Mouse (Mus musculus): Measurements from ENCODE around the gene Tmem163.

Gene Tmem163

GRCm38 (mm10) chr1:127679498-127680133 is at the start of gene Tmem163:
Gene Tmem163, minus strand, starts transcription at chr1:127679548.
- no peak for DNase-seq (ENCODE audit: low read depth, low spot score)

- DNase-seq (ENCODE audit: low read depth, low spot score), result no peak
Measured at GRCm38 (mm10) chr1:127729096-127729495, 49.7 kb upstream of the Tmem163 start, which contains the start of gene Acmsd. Gene Acmsd, plus strand, starts transcription at chr1:127729413.

DNA sequence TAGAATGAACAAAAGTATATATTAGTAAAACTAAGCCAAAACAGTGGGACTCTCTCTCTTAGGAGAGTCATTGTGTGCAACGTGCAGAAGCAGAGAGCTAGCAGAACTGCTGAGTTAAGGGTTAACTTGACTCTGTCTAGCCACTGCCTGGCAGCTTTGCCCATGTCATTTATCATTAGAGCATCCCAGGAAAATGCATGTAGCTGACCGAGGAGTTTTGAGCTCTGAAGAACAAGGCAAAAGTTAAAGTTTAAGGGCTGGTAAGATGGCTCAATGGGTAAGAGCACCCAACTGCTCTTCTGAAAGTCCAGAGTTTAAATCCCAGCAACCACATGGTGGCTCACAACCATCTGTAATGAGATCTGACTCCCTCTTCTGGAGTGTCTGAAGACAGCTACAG is 44.2 kb upstream of the Tmem163 start:
- no peak for DNase-seq (ENCODE audit: low read depth, low spot score)

DNA sequence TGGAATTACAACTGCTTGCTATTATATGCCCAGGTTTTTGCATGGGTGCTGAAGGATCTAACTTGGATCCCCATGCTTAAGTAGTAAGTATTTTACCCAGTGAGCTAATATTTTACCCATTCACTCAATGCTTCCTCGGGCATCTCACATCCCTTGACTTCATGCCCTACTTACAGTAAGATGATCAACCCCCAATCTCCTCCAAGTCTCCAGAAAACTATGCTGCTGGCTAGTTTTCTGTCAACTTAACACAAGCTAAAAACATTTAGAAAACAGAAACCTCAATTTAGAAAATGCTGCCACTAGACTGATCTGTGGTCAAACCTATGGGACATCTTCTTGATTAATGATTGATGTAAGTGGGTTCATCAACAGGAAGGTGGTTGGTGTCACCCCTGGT is 38.9 kb upstream of the Tmem163 start:
- DNase-seq (ENCODE audit: low read depth, low spot score), result no peak

DNA sequence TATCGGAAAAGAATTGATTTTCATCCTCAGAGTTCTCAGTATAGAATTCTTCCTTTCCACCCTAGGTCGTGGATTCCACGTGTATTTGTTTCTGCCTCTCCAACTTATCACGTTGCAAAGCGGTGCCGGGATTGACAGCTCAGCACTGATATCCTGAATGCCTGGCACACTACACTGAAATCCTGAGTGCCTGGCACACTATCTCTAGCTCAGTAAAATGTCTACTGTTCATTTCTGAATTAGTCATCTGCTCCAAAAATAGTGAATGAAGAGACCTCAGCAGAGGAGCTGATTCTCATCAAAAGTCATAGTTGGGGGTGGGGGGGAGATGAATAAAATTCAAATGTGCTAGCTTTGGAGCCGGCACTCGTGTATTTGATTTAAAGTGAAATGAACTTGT is 37.1 kb upstream of the Tmem163 start:
- DNase-seq (ENCODE audit: low read depth, low spot score), result no peak

DNA sequence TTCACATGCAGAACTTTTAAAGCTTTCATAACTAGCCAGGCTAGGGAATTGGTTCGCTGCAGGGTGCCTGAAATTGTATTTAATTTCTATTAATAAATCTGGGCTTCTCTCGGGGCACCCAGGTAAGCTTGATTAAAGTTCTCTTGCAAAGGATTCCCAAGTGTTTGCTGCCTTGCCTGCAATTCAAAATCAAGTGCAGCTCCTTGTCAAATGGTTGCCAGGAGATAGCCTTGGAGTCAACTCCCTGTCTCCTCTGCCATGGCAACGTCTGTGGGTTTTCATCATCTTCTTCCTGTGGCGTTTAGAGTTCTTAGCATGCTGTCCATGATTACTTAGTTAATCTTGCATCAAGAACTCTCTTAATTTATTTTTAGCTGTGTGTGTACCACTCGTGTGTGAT is 26.9 kb upstream of the Tmem163 start:
- no peak for DNase-seq (ENCODE audit: low read depth, low spot score)

- no peak for DNase-seq (ENCODE audit: low read depth, low spot score)
Measured at GRCm38 (mm10) chr1:127702187-127702586, 22.8 kb upstream of the Tmem163 start.

- DNase-seq (ENCODE audit: low read depth, low spot score), result no peak
Measured at GRCm38 (mm10) chr1:127696533-127696932, 17.2 kb upstream of the Tmem163 start.

GRCm38 (mm10) chr1:127677661-127678580 is 1.4 kb downstream of the Tmem163 start:
- DNase-seq (ENCODE audit: low read depth, low spot score), result no peak

DNA sequence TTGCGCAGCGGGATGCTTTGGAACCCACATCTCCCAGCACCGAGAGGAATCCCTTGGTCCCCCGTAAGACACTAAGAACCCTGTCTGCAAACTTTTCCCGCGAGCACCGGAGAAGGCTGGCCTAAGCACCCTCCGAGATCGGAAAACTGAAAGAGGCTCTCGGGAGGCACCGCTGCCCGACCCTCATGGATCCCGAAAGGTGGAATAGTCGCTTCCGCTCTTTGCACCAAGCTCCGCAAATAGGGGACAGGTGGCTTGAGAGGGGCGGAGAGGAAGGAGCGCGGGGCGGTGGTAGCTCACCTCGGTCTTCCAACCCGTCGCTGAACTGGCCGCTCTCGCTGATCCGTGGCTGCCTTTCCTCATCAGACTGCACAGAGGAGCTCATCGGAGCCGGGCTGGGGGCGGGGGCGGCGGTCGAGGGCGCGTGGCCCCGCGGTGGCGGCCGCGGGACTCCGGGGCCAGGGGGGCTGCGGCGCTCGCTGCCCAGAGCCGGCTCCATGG is 2.2 kb downstream of the Tmem163 start:
- DNase-seq (ENCODE audit: low read depth, low spot score), result no peak

GRCm38 (mm10) chr1:127676516-127677099 is 2.7 kb downstream of the Tmem163 start:
- DNase-seq (ENCODE audit: low read depth, low spot score), result no peak

GRCm38 (mm10) chr1:127676116-127676515 is 3.2 kb downstream of the Tmem163 start:
- DNase-seq (ENCODE audit: low read depth, low spot score), result no peak

DNA sequence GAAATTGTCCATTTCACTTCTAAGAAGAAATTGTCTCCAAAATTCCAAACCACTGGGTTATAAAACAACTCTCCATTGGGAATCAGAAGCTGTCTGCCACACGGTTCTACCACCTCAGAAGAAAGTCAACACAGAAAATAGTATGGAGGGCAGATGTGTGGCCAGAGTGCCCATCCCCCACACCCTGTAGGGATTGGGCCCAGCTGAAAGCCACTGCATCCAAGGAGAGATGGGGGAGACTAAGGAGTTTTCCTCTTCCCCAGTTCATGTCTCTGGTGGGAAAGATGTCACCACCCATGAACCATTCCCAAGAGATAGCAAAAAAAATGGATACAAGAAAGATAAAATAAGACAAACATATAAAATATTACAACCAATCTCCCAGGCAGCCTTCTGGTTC is 4.1 kb downstream of the Tmem163 start:
- no peak for DNase-seq (ENCODE audit: low read depth, low spot score)

GRCm38 (mm10) chr1:127673221-127674050 is 5.9 kb downstream of the Tmem163 start:
- DNase-seq (ENCODE audit: low read depth, low spot score), result no peak

DNA sequence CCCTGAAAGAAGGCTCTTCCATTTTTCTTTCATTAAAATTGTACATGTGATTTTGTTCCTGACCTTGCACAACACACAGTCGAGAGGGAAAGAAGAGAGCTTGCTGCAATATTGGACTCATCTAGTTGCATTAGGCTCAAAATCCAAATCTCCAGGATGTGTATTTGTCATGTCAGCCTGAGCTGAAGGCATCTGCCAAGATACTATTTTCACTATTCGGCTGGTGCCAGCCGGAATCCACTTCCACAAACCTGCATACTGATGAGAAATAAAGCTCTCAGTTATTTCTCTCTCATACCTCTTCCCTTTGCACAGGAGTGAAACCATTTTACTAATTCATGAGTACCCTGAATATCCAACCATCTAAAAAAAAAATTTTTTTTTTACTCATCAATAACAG is 11.2 kb downstream of the Tmem163 start:
- DNase-seq (ENCODE audit: low read depth, low spot score), result no peak

DNA sequence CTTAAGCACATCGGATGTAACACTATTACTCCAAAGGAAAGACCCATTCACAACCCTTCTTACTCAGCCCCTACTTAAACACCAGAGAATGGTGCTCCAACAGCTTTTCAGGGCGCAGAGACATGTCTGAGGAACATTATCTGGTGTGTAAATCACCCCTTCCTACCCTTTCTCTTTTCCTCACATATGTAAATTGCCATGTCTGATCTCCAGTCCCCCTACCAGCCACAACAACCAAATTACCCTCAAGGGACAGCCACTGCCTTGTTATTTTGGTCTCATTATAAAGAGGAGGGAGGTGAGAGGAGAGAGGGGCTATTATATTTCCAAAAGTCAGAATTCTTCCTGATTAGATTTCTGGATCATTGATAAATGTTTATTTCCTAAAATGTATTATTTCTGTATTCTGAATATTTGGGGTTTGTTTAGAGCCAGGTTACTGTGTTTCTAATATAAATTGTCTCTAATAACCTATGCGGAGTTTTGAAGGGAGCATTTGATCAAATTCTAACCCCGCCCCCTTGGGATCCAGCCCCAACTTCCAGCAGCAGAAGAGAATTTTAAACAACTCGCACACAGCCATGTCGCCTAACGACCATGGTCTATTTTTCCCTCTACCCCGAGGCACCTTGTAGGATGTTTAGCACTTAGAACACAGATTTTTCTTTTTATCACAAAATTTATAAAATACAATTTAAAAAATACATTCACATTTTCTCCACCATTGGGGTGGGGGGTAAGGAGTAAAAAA is 12.1 kb downstream of the Tmem163 start:
- DNase-seq (ENCODE audit: low read depth, low spot score), result no peak

DNA sequence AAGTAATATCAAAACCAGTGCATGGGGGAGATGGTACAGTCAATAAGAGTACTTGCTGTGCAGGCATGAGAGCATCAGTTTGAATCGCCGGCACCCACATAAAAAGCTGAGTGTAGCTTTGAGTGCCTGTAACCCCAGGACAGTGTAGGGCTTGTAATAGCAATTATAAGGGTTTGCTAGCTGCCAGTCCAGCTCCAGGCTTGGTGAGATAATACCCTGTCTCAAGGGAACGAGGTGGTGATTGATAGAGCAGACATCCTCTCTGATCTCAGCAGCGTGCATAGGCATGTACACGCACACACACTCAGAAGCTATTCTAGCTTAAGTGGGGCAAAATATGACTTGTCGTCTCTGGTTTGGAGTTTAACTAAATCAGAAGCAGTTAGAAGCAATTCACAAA is 13.1 kb downstream of the Tmem163 start:
- DNase-seq (ENCODE audit: low read depth, low spot score), result no peak

DNA sequence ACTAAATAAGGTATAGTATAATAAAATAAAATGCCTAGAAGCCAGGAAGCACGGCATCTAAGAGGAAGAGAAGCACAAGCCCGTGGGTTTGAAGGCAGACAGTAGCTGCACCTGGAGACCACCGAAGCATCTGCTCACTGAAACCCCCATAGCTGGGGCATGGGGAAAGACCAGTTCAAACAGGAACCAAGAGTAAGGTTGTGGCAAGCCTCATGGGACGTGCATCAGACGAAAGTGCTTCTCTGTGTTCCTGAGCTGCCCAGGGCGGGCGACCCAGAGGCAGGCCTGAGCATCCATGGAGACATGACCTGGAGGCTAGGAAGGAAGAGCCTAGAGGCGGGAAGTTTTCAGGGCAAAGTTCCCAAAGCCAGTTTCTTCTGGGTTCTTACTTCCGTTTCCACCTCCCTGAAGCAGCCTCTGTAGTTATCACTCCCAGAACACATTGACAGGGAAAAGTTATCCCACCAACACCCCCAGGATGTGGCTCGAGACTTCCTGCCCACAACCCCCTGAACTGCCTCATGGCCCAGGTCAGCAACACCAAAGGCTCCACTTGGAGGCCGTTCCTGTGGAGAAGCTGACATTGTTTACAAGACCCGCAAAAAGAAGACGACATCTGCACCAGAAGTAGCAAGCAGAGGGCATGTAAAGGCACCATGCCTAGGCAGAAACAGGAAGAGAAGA is 16.8 kb downstream of the Tmem163 start:
- no peak for DNase-seq (ENCODE audit: low read depth, low spot score)

GRCm38 (mm10) chr1:127661118-127662012 is 18.0 kb downstream of the Tmem163 start:
- DNase-seq (ENCODE audit: low read depth, low spot score), result no peak
